Mouse (Mus musculus) colon, adult 2 months (tissue): ENCODE data around the gene Mybpc2. TPM values are rescaled to one million over a fixed set of nuclear protein-coding genes. Genes with fewer than 3 reads are reported as not detected.

Source experiments
- polyA plus RNA-seq: library from polyadenylated mRNA; depleted of rRNA; stranded (reverse); fragments of >200 nt; gene quantifications from 2 replicates; pipeline ENCODE4 v1.2.3, GENCODE M21; 2012; rRNA removed

The Mybpc2 gene
- 0.34 and 0.46 TPM in 2 replicates for polyA plus RNA-seq

DNA sequence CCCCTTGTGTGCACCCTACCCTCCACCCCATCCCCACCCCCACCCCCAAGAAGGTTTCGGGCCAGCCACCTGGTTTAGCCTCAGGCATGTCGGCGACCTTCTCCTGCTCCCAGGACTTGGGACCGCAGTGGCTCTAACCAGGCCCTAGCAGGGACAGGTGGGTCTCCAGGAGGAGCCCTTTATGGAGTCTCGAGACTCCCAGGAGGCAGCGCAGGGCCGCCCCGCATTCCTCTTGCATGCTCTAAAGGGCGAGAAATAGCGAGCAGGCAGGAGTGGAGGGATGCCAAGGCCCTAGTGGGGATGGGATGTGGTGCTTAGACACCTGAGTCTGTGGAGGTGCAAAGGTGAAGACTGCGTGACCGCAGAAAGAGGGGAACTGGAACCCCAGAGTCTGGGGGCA, at the start of gene Mybpc2:
Gene Mybpc2 (minus strand): TSS at position 155 of the 400 bp plus-strand sequence.

GRCm38 (mm10) chr7:44572213-44572701, 47.8 kb upstream of the Mybpc2 start, which contains the start of gene Napsa:
Gene Napsa, plus strand, starts transcription at chr7:44572380.

DNA sequence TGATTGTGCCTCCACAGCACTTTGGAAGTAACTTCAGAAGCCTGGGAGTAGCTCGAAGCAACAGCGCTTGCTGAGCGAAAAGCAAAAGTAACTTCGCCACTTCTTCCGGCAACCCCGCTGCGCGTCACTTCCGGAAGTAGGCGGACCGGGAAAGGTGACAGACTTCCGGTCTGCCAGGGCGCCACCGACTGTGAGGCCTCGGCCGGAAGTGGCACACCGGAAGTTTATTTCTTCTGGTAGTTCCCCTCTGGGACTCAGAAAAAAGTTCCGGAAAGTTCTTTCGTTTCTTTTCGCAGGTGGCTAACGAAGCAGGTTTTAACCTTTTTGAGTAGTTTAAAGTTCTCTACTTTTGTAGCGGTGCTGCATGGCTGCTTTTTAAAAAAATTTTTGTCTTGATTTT, 29.4 kb upstream of the Mybpc2 start, which contains the start of gene Nr1h2:
Gene Nr1h2 (minus strand): TSS at position 126 of the 400 bp plus-strand sequence.

GRCm38 (mm10) chr7:44548497-44549087, 24.1 kb upstream of the Mybpc2 start, which contains the start of gene Pold1:
Gene Pold1, minus strand, starts transcription at chr7:44548849.

DNA sequence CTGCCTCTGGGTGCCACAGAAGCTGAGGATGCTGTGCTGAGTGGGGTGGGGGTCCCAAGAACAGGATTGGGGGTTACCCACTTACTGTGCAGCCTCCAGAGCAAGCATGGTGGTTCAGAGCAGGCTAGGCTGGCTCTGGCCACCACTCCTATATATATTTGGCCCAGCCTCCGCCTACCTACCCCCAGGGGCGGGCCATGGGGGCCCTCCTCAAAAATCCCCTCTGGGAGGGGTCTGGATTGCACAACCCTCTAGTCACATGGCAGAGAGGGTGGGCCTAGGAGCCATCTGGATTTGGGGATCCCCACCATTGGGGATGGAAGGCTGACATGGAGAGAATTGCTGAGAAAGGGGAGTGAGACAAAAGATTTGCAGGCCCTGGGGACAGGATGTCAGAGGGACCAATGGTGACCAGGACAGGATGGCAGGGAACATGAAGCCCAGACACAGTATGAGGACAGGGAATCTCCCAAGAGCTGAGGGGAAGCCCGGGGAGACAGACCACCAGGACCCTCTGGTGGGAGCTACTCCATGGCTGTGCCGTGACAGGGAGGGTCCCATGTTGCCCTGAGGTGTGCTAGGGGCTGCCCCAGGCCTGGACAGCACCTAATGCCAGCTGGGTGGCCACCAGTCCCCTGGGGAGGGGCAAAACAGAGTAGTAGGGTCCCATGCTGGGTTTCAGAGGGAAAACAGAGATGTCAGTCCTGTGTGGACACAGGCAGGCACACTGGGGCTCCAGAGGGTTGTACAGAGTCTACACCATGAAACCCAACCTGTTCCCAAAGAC, 7.7 kb upstream of the Mybpc2 start, which contains the start of gene Spib:
Gene Spib (minus strand): TSS at position 126 of the 787 bp plus-strand sequence.

GRCm38 (mm10) chr7:44495992-44496770, 28.3 kb downstream of the Mybpc2 start, which contains the start of the genes Emc10 and Fam71e1:
Gene Emc10, minus strand, starts transcription at chr7:44496529.
Gene Fam71e1, plus strand, starts transcription at chr7:44496581.

GRCm38 (mm10) chr7:44467811-44468411, 56.5 kb downstream of the Mybpc2 start, which contains the start of gene Josd2:
Gene Josd2, plus strand, starts transcription at chr7:44467980.

GRCm38 (mm10) chr7:44465111-44465510, 59.3 kb downstream of the Mybpc2 start, which contains the start of gene Aspdh:
Gene Aspdh, plus strand, starts transcription at chr7:44465391.

Other genes with a start within 250 kb of the Mybpc2 start
- gene Clec11a, start 217.8 kb downstream of the Mybpc2 start, polyA plus RNA-seq = 5.3 and 6.9 TPM in 2 replicates
- gene Shank1, start 214.4 kb downstream of the Mybpc2 start, polyA plus RNA-seq = 1.1 TPM in 2 replicates
- gene Syt3, start 140.6 kb downstream of the Mybpc2 start, polyA plus RNA-seq = 3.2 and 3.5 TPM in 2 replicates
- 0.87 and 0.89 TPM in 2 replicates for gene 1700008O03Rik, start 138.8 kb downstream of the Mybpc2 start, polyA plus RNA-seq
- 4.8 and 6.8 TPM in 2 replicates for gene Lrrc4b, start 95.6 kb downstream of the Mybpc2 start, polyA plus RNA-seq
- 0.23 and 0.88 TPM in 2 replicates for gene Aspdh, start 59.3 kb downstream of the Mybpc2 start, polyA plus RNA-seq
- gene Josd2, start 56.7 kb downstream of the Mybpc2 start, polyA plus RNA-seq = 136 and 144 TPM in 2 replicates
- gene Emc10, start 28.1 kb downstream of the Mybpc2 start, polyA plus RNA-seq = 291 and 327 TPM in 2 replicates
- gene Fam71e1, start 28.1 kb downstream of the Mybpc2 start, polyA plus RNA-seq = 4.4 and 6.2 TPM in 2 replicates
- 11.9 and 16.9 TPM in 2 replicates for gene Spib, start 7.4 kb upstream of the Mybpc2 start, polyA plus RNA-seq
- 44.4 and 45.2 TPM in 2 replicates for gene Pold1, start 24.2 kb upstream of the Mybpc2 start, polyA plus RNA-seq
- 231 and 268 TPM in 2 replicates for gene Nr1h2, start 29.3 kb upstream of the Mybpc2 start, polyA plus RNA-seq
- gene Napsa, start 47.7 kb upstream of the Mybpc2 start, polyA plus RNA-seq = 7.8 and 8.1 TPM in 2 replicates
- gene Kcnc3, start 66.0 kb upstream of the Mybpc2 start, polyA plus RNA-seq = 2.7 and 2.8 TPM in 2 replicates
- gene Myh14, start 146.2 kb upstream of the Mybpc2 start, polyA plus RNA-seq = 365 and 409 TPM in 2 replicates
- not detected in 2 replicates for gene Izumo2, start 184.1 kb upstream of the Mybpc2 start, polyA plus RNA-seq
- gene Vrk3, start 223.8 kb upstream of the Mybpc2 start, polyA plus RNA-seq = 44.8 and 45.6 TPM in 2 replicates
- 0.19 and 0.26 TPM in 2 replicates for gene Zfp473, start 226.4 kb upstream of the Mybpc2 start, polyA plus RNA-seq